Mouse (Mus musculus) gonadal fat pad, adult 2 months (tissue): ENCODE data around the gene Ncapd3. TPM values are rescaled to one million over a fixed set of nuclear protein-coding genes. Genes with fewer than 3 reads are reported as not detected.

Experiments
- DNase-seq: peaks from one replicate; pipeline ENCODE4 v3.0.0-alpha.2; 2012; ENCODE audit warnings: low read depth
- polyA plus RNA-seq: library from polyadenylated mRNA; depleted of rRNA; stranded (reverse); fragments of >200 nt; gene quantifications from 2 replicates; pipeline ENCODE4 v1.2.3, GENCODE M21; 2012

Gene Ncapd3
- polyA plus RNA-seq, 1 experiment, result 16.6 TPM

GRCm38 (mm10) chr9:27043892-27044291 is 13.9 kb downstream of the Ncapd3 start:
- no peak for DNase-seq

- no peak for DNase-seq
Measured at GRCm38 (mm10) chr9:27049492-27049891, 19.5 kb downstream of the Ncapd3 start.

GRCm38 (mm10) chr9:27058341-27058740 is 28.4 kb downstream of the Ncapd3 start:
- no peak for DNase-seq

- DNase-seq, result no peak
Measured at GRCm38 (mm10) chr9:27070895-27071294, 40.9 kb downstream of the Ncapd3 start.

- no peak for DNase-seq
Measured at GRCm38 (mm10) chr9:27074677-27075076, 44.7 kb downstream of the Ncapd3 start.

- DNase-seq, result no peak
Measured at GRCm38 (mm10) chr9:27075812-27076211, 45.8 kb downstream of the Ncapd3 start.

- DNase-seq, result no peak
Measured at GRCm38 (mm10) chr9:27086256-27086655, 56.3 kb downstream of the Ncapd3 start.

GRCm38 (mm10) chr9:27087402-27087801 is 57.4 kb downstream of the Ncapd3 start:
- DNase-seq, result no peak

- DNase-seq, result no peak
Measured at GRCm38 (mm10) chr9:27090134-27090533, 60.2 kb downstream of the Ncapd3 start.

- no peak for DNase-seq
Measured at GRCm38 (mm10) chr9:27090801-27091775, 61.1 kb downstream of the Ncapd3 start.

- no peak for DNase-seq
Measured at GRCm38 (mm10) chr9:27092916-27093315, 62.9 kb downstream of the Ncapd3 start.

- no peak for DNase-seq
Measured at GRCm38 (mm10) chr9:27098092-27098491, 68.1 kb downstream of the Ncapd3 start.

- no peak for DNase-seq
Measured at GRCm38 (mm10) chr9:27098557-27098956, 68.6 kb downstream of the Ncapd3 start.

- no peak for DNase-seq
Measured at GRCm38 (mm10) chr9:27099474-27099873, 69.5 kb downstream of the Ncapd3 start.

- DNase-seq, result no peak
Measured at GRCm38 (mm10) chr9:27101466-27101865, 71.5 kb downstream of the Ncapd3 start.

GRCm38 (mm10) chr9:27106081-27106480 is 76.1 kb downstream of the Ncapd3 start:
- no peak for DNase-seq

- no peak for DNase-seq
Measured at GRCm38 (mm10) chr9:27108451-27108850, 78.5 kb downstream of the Ncapd3 start.

GRCm38 (mm10) chr9:27109533-27110514 is 79.8 kb downstream of the Ncapd3 start:
- peak; percentile 8 for DNase-seq

GRCm38 (mm10) chr9:27110681-27111080 is 80.7 kb downstream of the Ncapd3 start:
- DNase-seq, result no peak

GRCm38 (mm10) chr9:27111756-27112155 is 81.8 kb downstream of the Ncapd3 start:
- no peak for DNase-seq

GRCm38 (mm10) chr9:27121254-27121653 is 91.3 kb downstream of the Ncapd3 start:
- no peak for DNase-seq

GRCm38 (mm10) chr9:27122076-27122475 is 92.1 kb downstream of the Ncapd3 start:
- DNase-seq, result no peak
